Mouse (Mus musculus): ENCODE measurements at regions not wholly inside any gene's neighbourhood (a gene's known extent, or its start where the extent isn't known, plus 50 kb on each side); places are given as distances from the start of the nearest gene placed in this dataset.
A peak's percentile ranks its signal among the peaks of the same experiment; 100 is the strongest.

- H3K27ac ChIP-seq (ENCODE audit: low read depth, low read length), result no peak overlapping the region
- no peak overlapping the region for H3K4me3 ChIP-seq (ENCODE audit: low read depth, low read length)
- H3K9me3 ChIP-seq (ENCODE audit: control insufficient read depth, low read length), result no peaks in the 10 kb centered on the region
- H3K36me3 ChIP-seq (ENCODE audit: control insufficient read depth, insufficient read depth, low read length), result no peaks in the 10 kb centered on the region
- no peak overlapping the region for H3K9ac ChIP-seq (replicated peaks; ENCODE audit: low read depth, low read length)
- no peaks in the 10 kb centered on the region for H3K4me1 ChIP-seq (ENCODE audit: control insufficient read depth, insufficient read depth, low read length)
- no peaks in the 10 kb centered on the region for H3K27me3 ChIP-seq (ENCODE audit: control insufficient read depth, insufficient read depth, low read length)
- H3K4me2 ChIP-seq (ENCODE audit: low read depth, low read length), result no peak overlapping the region
- ATAC-seq (ENCODE audit: low read depth), result no peak
These were observed 129.9 kb upstream of the Eya4 start for GRCm38 (mm10) chr10:23480474-23480873.

- H3K9me3 ChIP-seq (ENCODE audit: control insufficient read depth, low read length), result no peaks in the 10 kb centered on the region
- H3K27ac ChIP-seq (ENCODE audit: low read depth, low read length), result no peak overlapping the region
- H3K4me1 ChIP-seq (ENCODE audit: control insufficient read depth, insufficient read depth, low read length), result no peaks in the 10 kb centered on the region
- no peak overlapping the region for H3K4me3 ChIP-seq (ENCODE audit: low read depth, low read length)
- H3K36me3 ChIP-seq (ENCODE audit: control insufficient read depth, insufficient read depth, low read length), result no peaks in the 10 kb centered on the region
- WGBS, result 95% methylated on average over 2 of the region's 2 CpGs
- no peak overlapping the region for H3K4me2 ChIP-seq (ENCODE audit: low read depth, low read length)
- no peak for ATAC-seq (ENCODE audit: low read depth)
- no peaks in the 10 kb centered on the region for H3K27me3 ChIP-seq (ENCODE audit: control insufficient read depth, insufficient read depth, low read length)
- H3K9ac ChIP-seq (replicated peaks; ENCODE audit: low read depth, low read length), result no peak overlapping the region
These were observed 128.3 kb upstream of the Eya4 start for GRCm38 (mm10) chr10:23478902-23479301.

GRCm38 (mm10) chr10:23477104-23477503 lies 126.5 kb upstream of the Eya4 start:
- no peak overlapping the region for H3K4me2 ChIP-seq (ENCODE audit: low read depth, low read length)
- H3K27ac ChIP-seq (ENCODE audit: low read depth, low read length), result no peak overlapping the region
- no peak overlapping the region for H3K9ac ChIP-seq (replicated peaks; ENCODE audit: low read depth, low read length)
- no peak overlapping the region for H3K4me3 ChIP-seq (ENCODE audit: low read depth, low read length)
- H3K36me3 ChIP-seq (ENCODE audit: control insufficient read depth, insufficient read depth, low read length), result no peaks in the 10 kb centered on the region
- H3K9me3 ChIP-seq (ENCODE audit: control insufficient read depth, low read length), result no peaks in the 10 kb centered on the region
- no peak for ATAC-seq (ENCODE audit: low read depth)
- 85% methylated on average over 4 of the region's 4 CpGs for WGBS
- no peaks in the 10 kb centered on the region for H3K4me1 ChIP-seq (ENCODE audit: control insufficient read depth, insufficient read depth, low read length)
- H3K27me3 ChIP-seq (ENCODE audit: control insufficient read depth, insufficient read depth, low read length), result no peaks in the 10 kb centered on the region

GRCm38 (mm10) chr10:23450997-23451396 lies 100.4 kb upstream of the Eya4 start:
- Histone ChIP-seq H3K9me3 (ENCODE audit: control insufficient read depth, low read length) (no peaks in the 10 kb centered on the region), H3K4me3 (ENCODE audit: low read depth, low read length) (no peak overlapping the region), H3K36me3 (ENCODE audit: control insufficient read depth, insufficient read depth, low read length) (no peaks in the 10 kb centered on the region), H3K27me3 (ENCODE audit: control insufficient read depth, insufficient read depth, low read length) (no peaks in the 10 kb centered on the region), H3K27ac (ENCODE audit: low read depth, low read length) (no peak overlapping the region), H3K4me2 (ENCODE audit: low read depth, low read length) (no peak overlapping the region), H3K4me1 (ENCODE audit: control insufficient read depth, insufficient read depth, low read length) (0 out of 2 replicates have a peak, but pooled peaks cover 6% of the 10 kb centered on the region), H3K9ac (replicated peaks; ENCODE audit: low read depth, low read length) (no peak overlapping the region)
- ATAC-seq (ENCODE audit: low read depth), result no peak
- WGBS, result 96% methylated on average over 3 of the region's 3 CpGs

GRCm38 (mm10) chr10:23450647-23450979 lies 100.0 kb upstream of the Eya4 start:
- 84% methylated on average over 3 of the region's 3 CpGs for WGBS
- 0 out of 2 replicates have a peak, but pooled peaks have one; percentile 6 for ATAC-seq (ENCODE audit: low read depth)
- H3K27me3 ChIP-seq (ENCODE audit: control insufficient read depth, insufficient read depth, low read length), result no peaks in the 10 kb centered on the region
- no peak overlapping the region for H3K4me3 ChIP-seq (ENCODE audit: low read depth, low read length)
- no peak overlapping the region for H3K27ac ChIP-seq (ENCODE audit: low read depth, low read length)
- no peaks in the 10 kb centered on the region for H3K9me3 ChIP-seq (ENCODE audit: control insufficient read depth, low read length)
- H3K36me3 ChIP-seq (ENCODE audit: control insufficient read depth, insufficient read depth, low read length), result no peaks in the 10 kb centered on the region
- H3K9ac ChIP-seq (replicated peaks; ENCODE audit: low read depth, low read length), result no peak overlapping the region
- H3K4me2 ChIP-seq (ENCODE audit: low read depth, low read length), result no peak overlapping the region
- 0 out of 2 replicates have a peak, but pooled peaks cover 6% of the 10 kb centered on the region for H3K4me1 ChIP-seq (ENCODE audit: control insufficient read depth, insufficient read depth, low read length)

- Histone ChIP-seq H3K4me2 (ENCODE audit: low read depth, low read length) (peak overlapping the region; percentile 27; the same call in 1 of the 2 replicates), H3K4me1 (ENCODE audit: control insufficient read depth, insufficient read depth, low read length) (0 out of 2 replicates have a peak, but pooled peaks cover 6% of the 10 kb centered on the region), H3K27ac (ENCODE audit: low read depth, low read length) (no peak overlapping the region), H3K4me3 (ENCODE audit: low read depth, low read length) (no peak overlapping the region), H3K36me3 (ENCODE audit: control insufficient read depth, insufficient read depth, low read length) (no peaks in the 10 kb centered on the region), H3K9me3 (ENCODE audit: control insufficient read depth, low read length) (no peaks in the 10 kb centered on the region), H3K27me3 (ENCODE audit: control insufficient read depth, insufficient read depth, low read length) (no peaks in the 10 kb centered on the region), H3K9ac (replicated peaks; ENCODE audit: low read depth, low read length) (no peak overlapping the region; the same call in 1 of the 2 replicates)
- WGBS, result 53% methylated on average over 19 of the region's 19 CpGs
- ATAC-seq (ENCODE audit: low read depth), result peak; percentile 49; the same call in 1 of the 2 replicates
These were observed 99.5 kb upstream of the Eya4 start for GRCm38 (mm10) chr10:23449860-23450646.

- peak overlapping the region; percentile 27; the same call in 1 of the 2 replicates for H3K4me2 ChIP-seq (ENCODE audit: low read depth, low read length)
- H3K9me3 ChIP-seq (ENCODE audit: control insufficient read depth, low read length), result no peaks in the 10 kb centered on the region
- H3K36me3 ChIP-seq (ENCODE audit: control insufficient read depth, insufficient read depth, low read length), result no peaks in the 10 kb centered on the region
- peak; percentile 78 for ATAC-seq (ENCODE audit: low read depth)
- H3K4me3 ChIP-seq (ENCODE audit: low read depth, low read length), result no peak overlapping the region
- H3K4me1 ChIP-seq (ENCODE audit: control insufficient read depth, insufficient read depth, low read length), result 0 out of 2 replicates have a peak, but pooled peaks cover 6% of the 10 kb centered on the region
- no peak overlapping the region for H3K9ac ChIP-seq (replicated peaks; ENCODE audit: low read depth, low read length)
- no peak overlapping the region for H3K27ac ChIP-seq (ENCODE audit: low read depth, low read length)
- no peaks in the 10 kb centered on the region for H3K27me3 ChIP-seq (ENCODE audit: control insufficient read depth, insufficient read depth, low read length)
- WGBS, result 36% methylated on average over 16 of the region's 16 CpGs
These were observed 98.6 kb upstream of the Eya4 start for GRCm38 (mm10) chr10:23448976-23449859.

- Histone ChIP-seq H3K4me1 (ENCODE audit: control insufficient read depth, insufficient read depth, low read length) (no peaks in the 10 kb centered on the region), H3K9ac (replicated peaks; ENCODE audit: low read depth, low read length) (no peak overlapping the region), H3K4me2 (ENCODE audit: low read depth, low read length) (no peak overlapping the region), H3K27me3 (ENCODE audit: control insufficient read depth, insufficient read depth, low read length) (no peaks in the 10 kb centered on the region), H3K36me3 (ENCODE audit: control insufficient read depth, insufficient read depth, low read length) (no peaks in the 10 kb centered on the region), H3K4me3 (ENCODE audit: low read depth, low read length) (no peak overlapping the region), H3K27ac (ENCODE audit: low read depth, low read length) (no peak overlapping the region), H3K9me3 (ENCODE audit: control insufficient read depth, low read length) (no peaks in the 10 kb centered on the region)
- ATAC-seq (ENCODE audit: low read depth), result no peak
- 57% methylated on average over 2 of the region's 2 CpGs for WGBS
These were observed 79.8 kb upstream of the Eya4 start for GRCm38 (mm10) chr10:23430376-23430775.

Measured in neural tube, embryonic 14.5 days (tissue).